Mouse (Mus musculus): ENCODE measurements around the gene Wdr46. TPM values are rescaled to one million over a fixed set of nuclear protein-coding genes. Genes with fewer than 3 reads are reported as not detected.
A peak's percentile ranks its signal among the peaks of the same experiment; 100 is the strongest.

The Wdr46 gene
- total RNA-seq, 4 experiments from 2014 or later = 7.8 to 11.5 (median 8.7) TPM

DNA sequence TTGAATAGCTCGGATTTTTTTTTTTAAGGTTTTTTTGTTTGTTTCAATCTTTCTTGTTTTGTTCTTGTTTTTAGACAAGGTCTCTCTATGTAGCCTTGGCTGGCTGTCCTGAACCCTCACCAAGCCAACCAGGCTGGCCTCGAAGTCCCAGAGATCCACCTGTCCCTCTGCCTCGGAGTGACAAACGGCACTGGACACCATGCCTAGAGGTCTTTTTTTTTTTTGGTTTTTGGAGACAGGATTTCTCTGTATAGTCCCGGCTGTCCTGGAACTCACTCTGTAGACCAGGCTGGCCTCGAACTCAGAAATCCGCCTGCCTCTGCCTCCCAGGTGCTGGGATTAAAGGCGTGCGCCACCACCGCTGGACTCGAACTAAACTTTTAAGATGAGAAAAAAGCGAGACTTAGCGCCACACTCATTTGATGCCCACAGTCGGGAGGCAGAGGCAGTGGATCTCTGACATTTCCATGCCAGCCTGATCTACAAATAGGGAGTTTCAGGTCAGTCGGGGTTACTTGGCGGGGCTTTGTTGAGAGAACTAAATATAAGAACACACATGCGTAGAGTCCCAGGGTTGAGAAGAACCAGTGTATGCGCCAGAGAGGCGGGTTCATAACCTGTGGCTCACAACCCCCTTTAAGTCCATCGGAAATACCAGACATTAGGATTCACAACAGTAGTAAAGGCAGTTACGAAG lies 12.1 kb upstream of the Wdr46 start:
- DNase-seq (ENCODE audit: low spot score in 2 of 2) = no peak

DNA sequence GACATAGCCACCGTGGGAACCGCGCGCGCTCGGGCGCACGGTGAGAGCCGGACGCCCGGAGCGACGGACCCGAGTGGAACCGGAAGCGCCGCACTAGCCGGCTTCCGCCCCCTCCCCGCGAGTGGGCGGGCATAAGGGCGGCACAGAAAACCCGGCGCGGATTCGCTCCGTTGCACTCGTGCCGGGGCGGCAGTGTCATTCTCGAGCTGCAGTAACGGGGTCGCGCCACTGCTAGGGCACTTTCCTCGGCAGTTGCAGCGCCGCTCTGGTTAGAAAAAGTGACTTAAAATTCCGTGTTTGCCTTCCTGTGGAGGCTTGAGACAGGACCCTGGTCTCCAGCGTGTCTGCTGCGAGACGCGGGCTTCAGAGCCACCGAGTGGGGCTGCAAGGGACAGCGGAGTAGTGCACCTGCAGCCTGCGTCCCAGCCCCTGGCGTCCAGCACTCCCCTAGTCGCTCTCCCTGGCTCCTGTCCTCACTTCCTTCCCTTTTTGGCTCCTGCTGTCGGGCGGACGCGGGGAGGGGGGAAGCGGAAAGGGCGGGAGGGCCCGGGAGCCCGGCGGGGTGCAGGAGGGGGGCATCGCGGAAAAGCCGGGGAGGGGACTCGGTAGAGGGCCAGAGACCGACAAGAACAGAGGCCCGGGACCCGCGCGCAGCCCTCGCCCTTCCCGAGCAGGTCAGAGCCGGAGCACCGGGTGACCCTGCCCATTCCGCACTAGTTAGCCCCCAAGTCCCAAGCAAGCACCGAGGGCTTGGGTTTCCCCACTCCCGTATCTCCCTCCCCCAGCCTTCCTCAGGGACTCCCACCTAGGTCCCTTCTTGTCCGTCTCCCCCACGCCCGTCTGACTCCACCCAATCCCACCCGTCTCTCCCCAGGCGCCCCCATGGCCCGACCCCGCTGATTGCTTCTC lies 10.8 kb upstream of the Wdr46 start, which contains the start of gene Rgl2:
Rgl2 (plus strand) TSS at position 173 of the 909 bp plus-strand sequence.
- peak; percentile 83 to 85 for DNase-seq (ENCODE audit: low spot score in 2 of 2)

DNA sequence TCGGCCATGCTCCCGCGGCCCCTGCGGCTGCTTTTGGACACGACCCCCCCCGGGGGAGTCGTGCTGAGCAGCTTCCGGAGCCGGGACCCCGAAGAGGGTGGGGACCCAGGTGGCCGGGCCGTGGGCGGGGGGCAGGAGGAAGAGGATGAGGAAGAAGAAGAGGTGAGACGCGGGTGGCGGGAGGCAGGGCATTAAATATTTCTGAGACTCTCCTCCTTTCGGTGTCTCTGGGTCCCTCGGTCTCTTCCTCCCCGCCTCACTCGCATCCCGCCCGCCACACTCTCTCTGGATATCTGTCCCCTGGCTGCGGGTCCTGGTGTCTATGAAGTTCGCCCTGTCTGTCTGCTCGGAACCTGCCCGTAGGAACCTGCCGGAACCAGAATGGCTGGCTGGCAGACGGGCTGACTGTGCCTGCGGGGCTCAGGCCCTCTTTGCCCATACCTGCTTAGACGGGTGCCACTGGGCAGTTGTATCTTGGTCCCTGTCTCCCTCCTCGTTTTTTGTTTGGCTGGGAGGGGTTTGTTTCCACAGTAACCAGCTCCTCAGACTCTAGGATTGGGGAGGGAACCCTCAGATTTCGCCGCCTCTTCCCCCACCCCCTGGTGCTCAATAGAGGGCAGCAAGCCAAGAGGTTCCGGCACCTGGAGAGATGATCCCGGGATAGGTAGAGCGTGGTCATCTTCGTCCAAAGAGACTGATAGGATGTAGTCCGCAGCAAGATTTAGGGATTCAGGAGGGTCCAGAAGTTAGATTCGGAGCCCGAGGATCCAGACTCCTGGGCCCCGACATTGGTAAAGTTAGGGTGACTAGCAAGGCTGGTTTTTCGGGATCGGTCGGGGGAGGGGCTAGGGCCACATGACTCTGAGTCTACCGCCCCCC lies 9.9 kb upstream of the Wdr46 start:
- DNase-seq (ENCODE audit: low spot score in 2 of 2) = no peak

GRCm38 (mm10) chr17:33931159-33931866 lies 9.1 kb upstream of the Wdr46 start:
- no peak for DNase-seq (ENCODE audit: low spot score in 2 of 2)

- no peak for DNase-seq (ENCODE audit: low spot score in 2 of 2)
Observed at GRCm38 (mm10) chr17:33931947-33932346, 8.5 kb upstream of the Wdr46 start.

GRCm38 (mm10) chr17:33932448-33932847 lies 8.0 kb upstream of the Wdr46 start:
- DNase-seq (ENCODE audit: low spot score in 2 of 2) = no peak

DNA sequence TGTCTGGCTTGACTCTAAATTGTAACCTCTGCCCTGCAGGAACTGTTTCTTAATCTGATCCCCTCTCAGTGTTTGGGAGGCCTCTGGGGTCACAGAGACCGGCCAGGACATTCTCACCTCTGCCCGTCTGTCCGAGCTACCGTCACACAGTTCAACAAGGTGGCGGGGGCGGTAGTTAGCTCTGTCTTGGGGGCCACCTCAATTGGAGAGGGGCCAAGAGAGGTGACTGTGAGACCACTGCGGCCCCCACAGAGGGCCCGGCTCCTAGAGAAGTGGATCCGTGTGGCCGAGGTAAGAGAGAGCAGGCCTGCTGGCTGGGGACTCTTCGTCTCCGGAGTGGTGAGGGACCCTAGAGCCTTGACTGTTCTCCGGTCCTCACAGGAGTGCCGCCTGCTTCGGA lies 7.5 kb upstream of the Wdr46 start:
- DNase-seq (ENCODE audit: low spot score in 2 of 2) = no peak

GRCm38 (mm10) chr17:33935422-33936055 lies 4.9 kb upstream of the Wdr46 start:
- no peak for DNase-seq (ENCODE audit: low spot score in 2 of 2)

GRCm38 (mm10) chr17:33936993-33937392 lies 3.5 kb upstream of the Wdr46 start:
- no peak for DNase-seq (ENCODE audit: low spot score in 2 of 2)

- no peak for DNase-seq (ENCODE audit: low spot score in 2 of 2)
Observed at GRCm38 (mm10) chr17:33938783-33939182, 1.7 kb upstream of the Wdr46 start.

DNA sequence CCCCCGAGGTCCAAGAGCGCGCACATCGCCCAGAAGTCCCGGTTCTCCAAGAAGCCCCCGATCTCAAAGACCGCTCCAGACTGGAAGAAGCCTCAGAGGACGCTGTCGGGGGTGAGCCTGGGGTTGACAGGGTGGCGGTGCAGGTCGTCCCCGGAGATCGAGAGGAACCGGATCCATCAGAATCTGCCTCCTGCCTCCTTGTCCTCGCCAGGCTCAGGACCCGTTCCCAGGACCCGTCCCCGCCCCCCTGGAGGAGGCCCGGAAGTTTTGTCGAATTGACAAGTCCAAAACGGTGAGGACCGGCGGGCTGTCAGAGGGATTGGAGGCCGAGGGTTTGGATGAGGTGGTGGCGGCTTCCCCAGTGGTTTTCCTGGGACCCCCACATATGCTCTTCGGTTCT lies 521 bp downstream of the Wdr46 start:
- no peak for DNase-seq (ENCODE audit: low spot score in 2 of 2)

DNA sequence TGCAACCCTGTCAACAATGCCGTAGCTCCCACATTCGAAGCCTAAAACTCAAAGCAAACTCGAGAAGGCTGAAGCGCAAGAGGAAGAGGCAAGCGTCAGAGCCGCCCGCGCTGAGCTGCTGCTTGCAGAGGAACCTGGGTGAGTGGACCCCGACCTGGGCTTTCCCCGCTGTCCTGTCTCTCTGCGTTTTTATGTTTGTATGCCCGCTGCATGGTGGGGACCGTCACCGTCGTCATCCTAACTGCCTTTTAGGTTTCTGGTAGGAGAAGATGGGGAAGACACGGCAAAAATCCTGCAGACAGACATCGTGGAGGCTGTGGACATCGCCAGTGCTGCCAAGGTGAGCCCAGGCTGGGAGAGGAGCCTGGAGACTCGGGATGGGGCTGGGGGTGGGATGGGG lies 921 bp downstream of the Wdr46 start:
- DNase-seq (ENCODE audit: low spot score in 2 of 2) = no peak

GRCm38 (mm10) chr17:33943454-33943853 lies 3.0 kb downstream of the Wdr46 start:
- DNase-seq (ENCODE audit: low spot score in 2 of 2) = no peak

GRCm38 (mm10) chr17:33947430-33948089 lies 7.1 kb downstream of the Wdr46 start:
- no peak for DNase-seq (ENCODE audit: low spot score in 2 of 2)

DNA sequence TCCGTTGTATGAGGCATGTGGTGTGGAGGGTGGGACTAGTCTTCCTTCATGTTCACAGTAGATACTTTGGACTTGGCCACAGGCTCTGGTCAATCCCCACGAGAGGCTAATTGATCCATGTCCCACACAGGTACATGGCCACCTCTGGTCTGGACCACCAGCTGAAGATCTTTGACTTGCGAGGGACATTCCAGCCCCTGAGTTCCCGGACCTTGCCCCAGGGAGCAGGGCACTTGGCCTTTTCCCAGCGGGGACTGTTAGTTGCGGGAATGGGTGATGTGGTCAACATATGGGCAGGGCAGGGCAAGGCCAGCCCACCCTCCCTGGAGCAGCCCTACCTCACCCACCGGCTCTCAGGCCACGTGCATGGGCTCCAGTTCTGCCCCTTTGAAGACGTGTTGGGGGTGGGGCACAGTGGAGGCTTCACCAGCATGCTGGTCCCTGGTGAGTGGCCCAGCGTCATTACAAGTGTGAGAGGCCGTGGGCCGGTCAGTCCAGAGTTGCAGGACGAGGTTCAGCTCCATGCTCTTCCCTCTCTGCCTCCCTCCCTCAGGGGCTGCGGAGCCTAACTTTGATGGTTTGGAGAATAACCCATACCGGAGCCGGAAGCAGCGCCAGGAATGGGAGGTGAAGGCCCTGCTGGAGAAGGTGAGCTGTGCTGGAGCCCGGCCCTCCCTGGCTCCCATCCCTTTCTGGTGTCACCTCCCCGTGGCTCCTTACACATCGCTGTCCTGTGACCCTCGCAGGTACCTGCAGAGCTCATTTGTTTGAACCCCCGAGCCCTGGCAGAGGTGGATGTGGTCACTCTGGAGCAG lies 7.8 kb downstream of the Wdr46 start:
- no peak for DNase-seq (ENCODE audit: low spot score in 2 of 2)

DNA sequence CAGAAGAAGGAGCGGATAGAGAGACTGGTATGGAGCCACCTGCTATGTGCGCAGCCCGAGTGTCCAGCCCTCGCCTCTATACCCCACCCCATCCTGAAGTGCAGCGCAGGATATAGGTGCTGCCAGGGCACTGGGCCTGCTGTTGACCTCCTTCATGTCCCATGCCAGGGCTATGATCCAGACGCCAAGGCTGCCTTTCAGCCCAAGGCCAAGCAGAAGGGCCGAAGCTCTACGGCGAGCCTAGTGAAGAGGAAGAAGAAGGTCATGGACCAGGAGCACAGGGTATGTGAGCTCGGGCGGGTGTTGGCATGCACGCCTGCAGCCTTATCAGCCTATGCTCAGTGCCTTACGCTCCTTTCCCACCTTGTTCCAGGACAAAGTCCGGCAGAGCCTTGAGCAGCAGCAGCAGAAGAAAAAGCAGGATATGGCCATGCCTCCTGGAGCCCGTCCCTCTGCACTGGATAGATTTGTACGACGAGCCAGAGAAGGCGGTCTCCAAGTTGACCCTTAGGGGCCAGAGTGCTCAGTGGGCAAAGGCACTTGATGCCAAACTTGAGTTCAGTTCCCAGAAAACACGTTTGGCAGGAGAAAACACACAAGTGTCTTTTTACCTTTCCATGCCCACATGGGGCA lies 8.6 kb downstream of the Wdr46 start:
- DNase-seq (ENCODE audit: low spot score in 2 of 2) = no peak

- no peak for DNase-seq (ENCODE audit: low spot score in 2 of 2)
Observed at GRCm38 (mm10) chr17:33950131-33950625, 9.7 kb downstream of the Wdr46 start.

Data from gastrocnemius, adult 8-10 months (tissue).